Mouse (Mus musculus) CH12.LX (cell line): ENCODE data around the gene Zfp692. TPM values are rescaled to one million over a fixed set of nuclear protein-coding genes. Genes with fewer than 3 reads are reported as not detected.

Source experiments
- DNase-seq: peaks from one replicate; pipeline ENCODE4 v3.0.0-alpha.2; 2013; ENCODE audit errors: extremely low read depth
- H3K27ac ChIP-seq: 2 replicates; pipeline ENCODE4 v1.5.1; 2012; ENCODE audit warnings: low read depth, mild to moderate bottlenecking, control low read depth, moderate library complexity; ENCODE audit not compliant: insufficient read depth
- H3K27me3 ChIP-seq: replicated peaks from 2 replicates; pipeline ENCODE3; 2012; ENCODE audit warnings: inconsistent platforms
- H3K36me3 ChIP-seq, 2 experiments: replicated peaks in 1 of 2; 2 replicates each; pipeline versions ENCODE3 to v1.6.1; 2012; ENCODE audit warnings: inconsistent platforms in 1 of 2, low read length in 1 of 2, mild to moderate bottlenecking in 1 of 2, mixed read lengths in 1 of 2, moderate library complexity in 1 of 2; ENCODE audit not compliant: control insufficient read depth in 1 of 2, insufficient read depth in 1 of 2
- H3K4me1 ChIP-seq, 2 experiments: 2 replicates each; pipeline ENCODE4 v1.6.1; 2012; ENCODE audit warnings: inconsistent platforms in 1 of 2, moderate library complexity in 1 of 2; ENCODE audit not compliant: insufficient read depth in 2 of 2, control insufficient read depth in 1 of 2
- H3K4me2 ChIP-seq: 2 replicates; pipeline ENCODE4 v1.6.1; 2012; ENCODE audit warnings: low read depth, mild to moderate bottlenecking, control low read depth; ENCODE audit not compliant: poor library complexity, insufficient read depth, severe bottlenecking
- H3K4me3 ChIP-seq, 3 experiments: fragments of 150-350 bp in 1 of 3; sonication (generic) in 1 of 3; replicated peaks in 1 of 3; 2 replicates each; pipeline versions ENCODE3 to v1.5.1; 2011 to 2012; ENCODE audit warnings: low read depth in 2 of 3, low read length in 2 of 3, mild to moderate bottlenecking in 2 of 3, moderate library complexity in 2 of 3, control low read depth in 1 of 3, improper control_type of control experiment in 1 of 3, inconsistent platforms in 1 of 3, mixed read lengths in 1 of 3; ENCODE audit not compliant: poor library complexity in 1 of 3
- H3K79me2 ChIP-seq: replicated peaks from 2 replicates; pipeline ENCODE4 v1.6.1; 2012; ENCODE audit warnings: mild to moderate bottlenecking, moderate library complexity; ENCODE audit not compliant: control insufficient read depth, poor library complexity, insufficient read depth, severe bottlenecking; ENCODE audit errors: extremely low read depth
- H3K9ac ChIP-seq: 2 replicates; pipeline ENCODE4 v1.6.1; 2012; ENCODE audit warnings: low read depth, mild to moderate bottlenecking, control low read depth, moderate library complexity; ENCODE audit not compliant: insufficient read depth
- H3K9me3 ChIP-seq: replicated peaks from 2 replicates; pipeline ENCODE3; 2012; ENCODE audit warnings: low read length, inconsistent platforms, mixed read lengths
- CHD2 ChIP-seq: IDR thresholded peaks from 2 replicates; pipeline ENCODE4 v1.6.1; 2011; ENCODE audit warnings: low read length, improper control_type of control experiment
- CTCF ChIP-seq, 2 experiments: IDR thresholded peaks in 1 of 2; conservative IDR thresholded peaks in 1 of 2; 2 replicates each; pipeline ENCODE4 v1.5.1; 2011 to 2012; ENCODE audit warnings: low read depth in 2 of 2, low read length in 2 of 2, improper control_type of control experiment in 1 of 2, inconsistent platforms in 1 of 2, mild to moderate bottlenecking in 1 of 2, moderate library complexity in 1 of 2
- EP300 ChIP-seq: IDR thresholded peaks from 2 replicates; pipeline ENCODE4 v1.6.1; 2011; ENCODE audit warnings: low read length, improper control_type of control experiment
- JUN ChIP-seq: IDR thresholded peaks from 2 replicates; pipeline ENCODE4 v1.6.1; 2011; ENCODE audit warnings: low read depth, mild to moderate bottlenecking, low read length, improper control_type of control experiment, moderate library complexity; ENCODE audit not compliant: insufficient read depth
- JUND ChIP-seq: conservative IDR thresholded peaks from 2 replicates; pipeline ENCODE4 v1.6.1; 2011; ENCODE audit warnings: low read depth, low read length, improper control_type of control experiment
- KAT2A ChIP-seq: IDR thresholded peaks from 2 replicates; pipeline ENCODE4 v1.6.1; 2012; ENCODE audit warnings: low read length, improper control_type of control experiment, inconsistent platforms; ENCODE audit not compliant: insufficient replicate concordance
- MAFK ChIP-seq: IDR thresholded peaks from 2 replicates; pipeline ENCODE4 v1.6.1; 2011; ENCODE audit warnings: low read length, improper control_type of control experiment; ENCODE audit not compliant: insufficient replicate concordance
- MAZ ChIP-seq: IDR thresholded peaks from 2 replicates; pipeline ENCODE4 v1.6.1; 2012; ENCODE audit warnings: low read depth, mild to moderate bottlenecking, inconsistent platforms, low read length, improper control_type of control experiment, moderate library complexity
- MEF2A ChIP-seq: IDR thresholded peaks from 2 replicates; pipeline ENCODE4 v1.6.1; 2014; ENCODE audit warnings: low read depth, mild to moderate bottlenecking, inconsistent platforms, low read length, improper control_type of control experiment, borderline replicate concordance
- MYC ChIP-seq: IDR thresholded peaks from 2 replicates; pipeline ENCODE4 v1.6.1; 2011; ENCODE audit warnings: low read depth, mild to moderate bottlenecking, improper control_type of control experiment, low read length
- NELFE ChIP-seq: IDR thresholded peaks from 2 replicates; pipeline ENCODE4 v1.6.1; 2011; ENCODE audit warnings: low read depth, low read length, improper control_type of control experiment
- POLR2A ChIP-seq: IDR thresholded peaks from 2 replicates; pipeline ENCODE4 v1.6.1; 2011; ENCODE audit warnings: low read depth, mild to moderate bottlenecking, improper control_type of control experiment, low read length
- RCOR1 ChIP-seq: conservative IDR thresholded peaks from 2 replicates; pipeline ENCODE4 v1.6.1; 2012; ENCODE audit warnings: low read depth, mild to moderate bottlenecking, inconsistent platforms, low read length, improper control_type of control experiment
- UBTF ChIP-seq: IDR thresholded peaks from 2 replicates; pipeline ENCODE4 v1.6.1; 2012; ENCODE audit warnings: low read depth, mild to moderate bottlenecking, inconsistent platforms, low read length, improper control_type of control experiment, moderate library complexity
- ZC3H11A ChIP-seq: IDR thresholded peaks from 2 replicates; pipeline ENCODE4 v1.6.1; 2012; ENCODE audit warnings: low read depth, mild to moderate bottlenecking, inconsistent platforms, low read length, improper control_type of control experiment
- ZKSCAN1 ChIP-seq: IDR thresholded peaks from 2 replicates; pipeline ENCODE4 v1.6.1; 2012; ENCODE audit warnings: low read depth, inconsistent platforms, low read length, improper control_type of control experiment, borderline replicate concordance
- dilution Hi-C: fragments of 300-500 bp; cut with MboI; formaldehyde crosslinking; loops from 2 replicates; pipeline ENCODE4 v1.14.3; 2020; ENCODE audit warnings: low sequenced_read_pairs; ENCODE audit not compliant: extremely low pct_unique_long_range_greater_than_20kb, extremely low pct_ligation_motif_present
- in situ Hi-C: fragments of 300-500 bp; cut with MboI; formaldehyde crosslinking; loops from 3 replicates; pipeline ENCODE4 v1.14.3; 2019; ENCODE audit warnings: low sequenced_read_pairs, low pct_ligation_motif_present, low pct_unique_long_range_greater_than_20kb, mixed read lengths
- polyA plus RNA-seq: library from polyadenylated mRNA; unstranded; fragments of >175 nt; gene quantifications from 2 replicates; pipeline ENCODE4 v1.2.1, GENCODE M21; 2012; ENCODE audit warnings: low read depth; ENCODE audit not compliant: insufficient read length
- total RNA-seq, 2 experiments: library from RNA; depleted of rRNA; stranded (reverse); fragments of 300-350 nt in 1 of 2; fragments of >200 nt in 1 of 2; gene quantifications; 2 replicates each; pipeline ENCODE4 v1.2.3; 2012 to 2014

Zfp692 gene
- total and polyA plus RNA-seq, 3 experiments: 13.1 to 18.7 (median 17.7) TPM

- H3K79me2 ChIP-seq: no peaks in the 10 kb centered on the region
- no peaks in the 10 kb centered on the region for H3K36me3 ChIP-seq
- no peak overlapping the region for H3K9ac ChIP-seq
- dilution Hi-C loops: no loop called here
- H3K9me3 ChIP-seq: peaks cover 6% of the 10 kb centered on the region
- DNase-seq: no peak
- TF ChIP-seq JUND (no peak), MAZ (no peak), UBTF (no peak), POLR2A (no peak), MYC (no peak), CTCF (conservative IDR thresholded peaks at IDR 0.05 in 1 of 2, IDR thresholded peaks at IDR 0.05 in 1 of 2; ENCODE audit: low read depth in 2 of 2, low read length in 2 of 2) (no peak), NELFE (no peak), RCOR1 (no peak), MAFK (no peak)
- H3K27ac ChIP-seq: no peak overlapping the region
- in situ Hi-C loops: no loop called here
- peaks cover 80% of the 10 kb centered on the region for H3K27me3 ChIP-seq
- H3K4me2 ChIP-seq: no peak overlapping the region
- no peak overlapping the region for H3K4me3 ChIP-seq
- peaks cover 3 to 4% of the 10 kb centered on the region in 2 experiments; a peak in 1 of 4 replicates for H3K4me1 ChIP-seq
Observed at GRCm38 (mm10) chr11:58290812-58291211, 16.1 kb upstream of the Zfp692 start.

- Histone ChIP-seq H3K9me3 (peaks cover 6% of the 10 kb centered on the region), H3K9ac (no peak overlapping the region), H3K4me1 (peaks cover 3 to 7% of the 10 kb centered on the region in 2 experiments; a peak in 1 of 4 replicates), H3K4me3 (no peak overlapping the region), H3K36me3 (no peaks in the 10 kb centered on the region), H3K27me3 (peaks cover 77% of the 10 kb centered on the region), H3K4me2 (no peak overlapping the region), H3K79me2 (no peaks in the 10 kb centered on the region), H3K27ac (no peak overlapping the region)
- no peak for DNase-seq
- dilution Hi-C loops: no loop called here
- in situ Hi-C loops: no loop called here
- TF ChIP-seq MEF2A (no peak), CHD2 (peak; percentile 74)
Observed at GRCm38 (mm10) chr11:58292791-58293190, 14.1 kb upstream of the Zfp692 start.

DNA sequence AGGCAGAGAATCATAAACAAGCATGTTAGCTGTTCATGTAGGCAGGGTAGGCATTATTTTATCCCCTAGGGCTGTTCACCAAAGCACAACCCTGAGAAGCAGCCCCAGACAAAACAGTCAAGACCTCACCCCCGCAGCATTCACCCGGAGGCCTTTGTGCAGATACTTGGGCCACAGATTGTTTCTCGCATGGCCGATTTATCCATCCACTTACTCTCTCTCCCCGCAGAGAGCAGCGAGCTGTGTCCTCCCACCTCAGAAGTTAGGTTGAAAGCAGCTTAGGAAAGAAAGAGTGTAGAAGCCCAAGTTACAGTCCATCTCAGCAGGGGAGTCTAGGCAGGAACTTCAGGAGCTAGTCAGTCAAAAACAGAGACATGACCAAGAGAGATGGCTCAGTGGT, 9.5 kb upstream of the Zfp692 start:
- Histone ChIP-seq H3K9ac (no peak overlapping the region), H3K36me3 (no peaks in the 10 kb centered on the region), H3K4me1 (peaks cover 2 to 14% of the 10 kb centered on the region in 2 experiments; a peak in 2 of 4 replicates), H3K4me2 (no peak overlapping the region), H3K4me3 (no peak overlapping the region), H3K79me2 (no peaks in the 10 kb centered on the region), H3K9me3 (peaks cover 6% of the 10 kb centered on the region), H3K27ac (no peak overlapping the region), H3K27me3 (peaks cover 51% of the 10 kb centered on the region)
- DNase-seq: no peak
- dilution Hi-C loops (no loop called here), in situ Hi-C loops (no loop called here)
- TF ChIP-seq JUN (no peak), MEF2A (no peak), EP300 (no peak), NELFE (no peak), ZC3H11A (no peak), ZKSCAN1 (no peak), KAT2A (no peak)
